Mouse (Mus musculus) gonadal fat pad, adult 2 months (tissue): ENCODE measurements around the gene Ifngr2. TPM values are rescaled to one million over a fixed set of nuclear protein-coding genes. Genes with fewer than 3 reads are reported as not detected.

Experiments used
- DNase-seq: peaks from one replicate; pipeline ENCODE4 v3.0.0-alpha.2; 2012; ENCODE audit warnings: low read depth
- polyA plus RNA-seq: library from polyadenylated mRNA; depleted of rRNA; stranded (reverse); fragments of >200 nt; gene quantifications from 2 replicates; pipeline ENCODE4 v1.2.3, GENCODE M21; 2012

Ifngr2 gene
- polyA plus RNA-seq, 1 experiment: 39.0 TPM

DNA sequence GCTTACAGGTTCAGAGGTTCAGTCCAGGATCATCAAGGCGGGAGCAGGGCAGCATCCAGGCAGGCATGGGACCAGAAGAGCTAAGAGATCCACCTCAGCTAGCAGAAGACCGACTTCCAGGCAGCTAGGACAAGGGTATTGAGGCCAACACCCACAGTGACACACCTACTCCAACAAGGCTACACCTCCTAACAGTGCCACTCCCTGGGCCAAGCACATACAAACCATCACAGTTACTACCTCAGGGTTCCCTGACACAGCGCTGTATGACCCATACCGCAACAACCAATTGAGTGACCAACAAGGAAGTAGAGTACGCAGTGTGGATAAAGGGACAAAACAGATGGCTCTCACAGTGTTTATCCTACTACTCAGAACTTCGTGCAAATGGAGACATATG, 10.5 kb upstream of the Ifngr2 start:
- no peak for DNase-seq

DNA sequence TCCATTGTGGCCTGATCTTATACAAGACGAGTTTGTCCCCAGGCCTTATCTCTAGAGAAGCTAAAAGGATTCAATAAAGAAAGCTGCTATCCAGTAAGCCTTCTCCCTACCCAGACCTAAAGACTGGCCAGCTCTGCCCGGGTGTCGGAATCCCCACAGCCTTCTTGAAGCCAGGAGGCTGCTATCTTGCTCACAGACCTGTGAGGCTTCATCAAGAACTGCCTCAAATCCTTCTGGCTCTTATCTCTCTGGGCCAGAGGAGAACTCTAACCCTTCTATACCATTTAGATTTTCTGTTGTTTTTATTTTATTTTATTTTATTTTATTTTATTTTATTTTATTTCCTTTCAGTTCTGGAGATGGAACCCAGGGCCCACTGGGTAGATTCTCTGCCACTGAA, 9.8 kb upstream of the Ifngr2 start:
- DNase-seq: no peak

DNA sequence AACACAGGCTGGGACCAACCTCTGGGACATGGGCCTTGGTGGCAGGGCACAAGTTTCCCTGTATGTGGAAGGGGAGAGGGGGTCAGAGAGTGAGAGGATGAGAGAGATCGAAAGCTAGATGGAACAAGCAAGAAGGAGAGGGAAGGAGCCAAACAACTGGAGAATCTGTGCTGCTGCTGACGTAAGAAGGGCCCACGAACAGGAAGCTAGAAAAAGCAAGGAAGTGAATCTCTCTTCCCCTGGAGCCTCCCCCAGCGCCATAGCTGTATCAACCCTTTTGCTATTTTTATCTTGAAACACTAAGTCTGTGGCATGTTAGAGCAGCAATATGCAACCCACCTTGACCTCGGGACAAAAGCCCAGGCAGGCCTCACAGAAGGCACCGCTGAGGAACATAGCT, 8.8 kb upstream of the Ifngr2 start:
- no peak for DNase-seq

DNA sequence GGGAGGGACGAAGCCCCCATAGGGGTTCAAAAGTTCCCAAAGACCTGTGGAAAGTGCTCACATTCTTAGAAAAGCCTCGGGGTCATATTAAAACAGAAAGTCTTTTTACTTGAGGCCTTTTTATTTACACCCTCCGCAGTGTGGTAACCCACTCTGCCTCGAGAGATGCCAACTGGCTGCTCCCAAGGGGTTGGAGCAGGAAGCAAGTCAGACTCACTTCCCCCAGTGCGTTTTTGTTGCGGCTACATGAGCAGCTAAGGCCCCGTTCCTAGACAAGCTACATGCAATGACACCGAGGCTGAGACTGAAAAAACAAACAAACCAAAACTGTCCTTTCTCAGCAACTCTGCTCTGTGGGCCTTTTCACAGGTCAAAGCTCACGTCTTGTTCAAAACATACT, 8.4 kb upstream of the Ifngr2 start:
- no peak for DNase-seq

DNA sequence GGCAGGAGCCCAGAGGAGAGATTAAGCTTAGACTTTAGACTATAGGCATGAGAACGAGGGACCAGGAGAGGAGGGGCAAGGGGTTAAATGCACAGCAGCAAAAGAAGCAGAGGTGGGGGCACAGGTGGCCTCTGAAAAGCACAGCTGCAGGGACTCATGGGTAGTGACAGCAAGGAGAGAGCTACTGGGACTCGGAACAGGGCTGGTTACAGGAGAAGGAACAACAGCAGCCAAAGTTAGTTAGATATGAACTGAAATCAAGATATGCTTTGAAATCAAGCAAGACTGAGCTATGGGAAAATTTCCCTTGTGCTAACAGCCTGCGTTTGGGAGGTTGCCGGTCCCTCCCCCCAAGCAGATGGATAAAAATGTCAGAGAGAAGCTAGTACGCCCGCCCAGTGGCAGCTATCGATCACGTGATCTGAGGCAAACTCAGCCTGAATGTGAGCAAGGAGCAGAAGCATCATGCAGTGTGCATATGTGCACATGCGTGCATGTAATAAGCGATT, 5.2 kb upstream of the Ifngr2 start:
- no peak for DNase-seq

DNA sequence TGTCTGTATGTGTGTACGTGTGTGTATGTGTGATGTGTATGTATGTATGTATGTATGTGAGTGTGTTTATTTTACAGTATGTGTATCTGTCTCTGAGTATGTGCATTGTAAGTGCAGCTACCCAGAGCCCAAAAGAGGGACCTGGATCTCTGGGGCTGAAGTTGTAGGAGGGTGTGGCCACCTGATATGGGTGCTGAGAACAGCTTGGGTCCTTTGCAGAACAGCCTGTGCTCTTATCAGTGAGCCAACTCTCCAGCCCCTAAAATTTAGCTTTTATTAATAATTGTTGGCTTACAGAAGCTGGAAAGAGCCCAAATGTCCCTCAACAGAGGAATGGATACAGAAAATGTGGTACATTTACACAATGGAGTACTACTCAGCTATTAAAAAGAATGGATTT, 3.3 kb upstream of the Ifngr2 start:
- DNase-seq: no peak

DNA sequence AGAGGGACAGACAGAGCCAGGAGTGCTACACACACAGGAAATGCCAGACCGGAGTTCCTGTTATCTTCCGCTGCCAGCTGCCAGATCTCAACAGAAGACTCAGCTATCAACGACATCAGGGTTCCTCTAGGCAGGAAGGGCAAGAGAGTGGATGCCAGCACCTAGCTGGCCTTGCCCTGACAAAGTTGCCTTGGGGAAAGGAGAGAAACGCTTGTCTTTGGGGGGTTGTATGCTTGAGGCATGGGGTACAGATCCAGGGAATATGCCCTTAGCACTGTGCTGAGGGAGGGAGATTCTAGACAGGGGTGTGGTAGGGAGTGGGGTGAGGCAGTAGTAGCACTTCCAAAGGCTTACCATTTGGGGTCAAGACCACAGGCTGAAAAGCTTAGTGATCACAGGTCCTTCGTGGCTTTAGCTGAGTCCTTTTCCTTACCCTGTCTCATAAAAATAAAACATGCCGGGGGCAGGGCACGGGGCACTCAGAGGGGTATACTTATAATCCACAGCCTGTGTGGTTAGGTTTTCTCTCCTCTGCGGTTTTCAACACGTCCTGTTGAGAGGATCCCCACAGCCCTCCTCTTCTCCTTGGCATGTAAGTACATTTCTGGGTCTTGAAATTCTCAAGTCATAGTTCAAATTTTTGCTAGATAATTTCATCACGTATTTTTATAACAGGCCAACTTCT, 1.1 kb upstream of the Ifngr2 start:
- DNase-seq: no peak

DNA sequence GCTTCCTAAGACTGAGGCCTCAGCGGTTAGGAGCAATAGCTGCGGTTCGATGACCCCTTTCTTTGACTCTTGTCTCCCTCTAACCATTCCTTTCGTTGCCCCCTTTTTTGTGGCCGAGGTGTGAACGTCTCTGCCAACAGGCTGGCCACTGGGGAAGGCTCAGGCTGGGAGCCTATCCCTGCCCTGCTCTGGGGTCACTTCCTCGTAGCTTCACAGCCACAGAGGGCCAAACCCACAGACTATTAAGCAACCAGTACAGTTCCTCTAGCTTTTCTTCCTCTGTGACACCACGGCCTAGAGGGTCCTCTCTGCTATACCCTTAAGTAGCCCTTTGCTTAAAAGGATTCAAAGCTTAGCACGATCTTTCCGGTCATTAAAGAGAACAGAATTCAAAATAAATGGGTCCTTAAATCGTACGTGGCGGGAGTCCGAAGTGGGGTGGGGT, 459 bp upstream of the Ifngr2 start:
- DNase-seq: no peak

DNA sequence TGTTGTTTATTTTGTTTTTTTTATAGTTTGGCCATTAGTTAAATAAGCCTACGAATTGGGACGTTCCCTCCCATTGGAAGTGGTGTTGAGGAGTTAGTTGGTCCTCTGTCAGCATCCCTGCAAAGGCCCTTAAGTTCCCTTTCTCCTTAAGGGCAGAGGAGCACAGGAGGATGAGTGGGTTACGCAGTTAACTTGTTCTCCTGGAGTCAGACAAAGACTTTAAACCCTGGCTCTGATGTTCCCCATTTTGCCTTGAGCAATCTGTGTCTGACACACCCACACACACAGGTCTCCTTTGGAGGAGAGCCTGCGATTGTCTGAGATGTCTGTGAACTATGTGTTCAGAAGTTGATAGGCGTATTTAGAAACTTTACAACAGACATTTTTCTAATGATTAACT, 1.1 kb downstream of the Ifngr2 start:
- peak; percentile 62 for DNase-seq

DNA sequence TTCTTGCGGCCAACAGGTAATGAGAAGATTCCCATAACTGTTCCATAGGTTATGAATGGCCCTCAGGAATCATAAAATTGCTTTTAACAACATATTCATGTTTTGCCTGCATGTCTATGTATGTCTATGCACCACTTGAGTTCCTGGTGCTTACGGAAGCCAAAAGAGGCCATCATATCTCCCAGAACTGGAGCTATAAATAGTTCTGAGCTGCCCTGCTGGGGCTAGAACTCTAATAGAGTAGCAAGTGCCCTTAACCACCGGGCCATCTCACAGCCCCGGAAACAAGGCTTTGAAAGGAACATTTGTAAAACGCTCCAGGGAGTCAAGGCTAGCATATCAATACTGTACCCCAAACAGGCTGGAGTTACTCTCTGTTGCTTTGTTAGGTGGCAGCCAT, 1.7 kb downstream of the Ifngr2 start:
- no peak for DNase-seq

DNA sequence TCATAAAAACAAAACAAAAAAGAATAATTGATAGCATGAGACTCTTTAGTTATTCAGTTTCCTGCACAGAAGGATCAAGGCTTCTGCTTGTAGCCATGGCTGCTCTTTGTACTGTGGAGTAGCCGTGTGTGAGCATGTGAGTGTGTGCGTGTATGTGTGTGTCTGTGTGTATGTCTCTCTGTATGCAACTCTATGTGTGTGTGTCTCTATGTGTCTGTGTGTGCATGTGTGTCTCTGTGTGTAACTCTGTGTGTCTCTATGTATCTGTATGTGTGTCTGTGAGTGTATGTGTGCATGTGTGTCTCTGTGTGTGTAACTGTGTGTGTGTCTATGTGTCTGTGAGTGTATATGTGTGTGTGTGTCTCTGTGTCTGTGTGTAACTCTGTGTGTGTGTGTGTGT, 2.1 kb downstream of the Ifngr2 start:
- DNase-seq: no peak

DNA sequence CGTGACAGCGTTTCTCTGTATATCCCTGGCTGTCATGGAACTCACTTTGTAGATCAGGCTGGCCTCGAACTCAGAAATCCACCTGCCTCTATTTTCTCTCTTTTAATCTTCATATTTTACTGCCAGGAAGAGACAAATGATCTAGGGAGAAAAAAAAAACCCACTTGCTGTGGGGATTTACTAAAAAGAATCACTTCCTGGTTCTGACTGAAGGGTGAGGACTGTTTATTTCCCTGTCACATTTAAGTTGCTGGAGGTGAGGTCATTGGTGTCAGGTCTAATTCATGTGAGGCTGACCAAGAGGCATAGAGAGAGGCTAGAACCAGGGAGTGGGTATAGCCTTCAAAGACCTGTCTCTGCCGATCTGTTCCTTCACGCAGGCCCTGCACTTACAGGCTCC, 2.7 kb downstream of the Ifngr2 start:
- no peak for DNase-seq

DNA sequence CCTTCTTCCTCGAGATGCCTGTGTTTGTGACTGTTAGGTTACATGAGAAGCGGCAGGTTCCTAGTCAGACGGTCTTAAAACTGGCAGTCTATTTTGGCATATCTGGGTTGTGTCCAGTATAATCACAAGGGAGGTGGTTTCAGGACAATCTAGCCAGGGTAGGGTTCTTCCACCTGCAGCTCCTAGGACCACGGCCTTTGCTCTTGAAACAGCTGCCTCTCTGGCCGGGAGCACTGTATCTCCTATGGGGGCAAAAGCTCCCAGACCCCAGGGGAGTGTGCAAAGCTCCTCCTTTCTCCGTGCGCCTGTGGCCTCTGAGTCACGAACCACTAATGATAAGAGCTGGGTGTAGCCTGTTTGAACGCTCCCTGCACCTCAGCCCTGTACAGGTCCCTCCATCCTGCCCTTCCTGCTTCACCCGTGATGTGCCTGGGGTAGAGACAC, 4.2 kb downstream of the Ifngr2 start:
- DNase-seq: no peak

DNA sequence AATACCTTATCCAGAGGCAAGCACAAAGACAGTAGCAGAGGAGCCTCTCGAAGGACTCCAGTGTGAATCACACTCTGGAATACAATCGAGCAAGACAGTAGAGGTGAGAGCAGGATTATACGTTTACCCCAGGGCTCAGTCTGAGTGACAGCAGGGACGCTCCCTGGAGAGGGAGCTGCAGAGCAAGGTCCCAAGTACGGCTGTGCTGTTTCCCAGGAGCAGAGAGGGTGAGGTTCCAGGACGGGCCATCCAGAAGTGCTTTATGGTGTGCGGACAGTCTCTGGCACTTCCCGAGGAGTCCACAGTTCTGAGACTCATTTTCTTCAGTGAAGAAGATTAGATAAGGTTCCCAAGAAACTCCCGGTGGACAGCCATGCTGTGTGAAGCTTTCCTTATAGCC, 5.2 kb downstream of the Ifngr2 start:
- DNase-seq: no peak

DNA sequence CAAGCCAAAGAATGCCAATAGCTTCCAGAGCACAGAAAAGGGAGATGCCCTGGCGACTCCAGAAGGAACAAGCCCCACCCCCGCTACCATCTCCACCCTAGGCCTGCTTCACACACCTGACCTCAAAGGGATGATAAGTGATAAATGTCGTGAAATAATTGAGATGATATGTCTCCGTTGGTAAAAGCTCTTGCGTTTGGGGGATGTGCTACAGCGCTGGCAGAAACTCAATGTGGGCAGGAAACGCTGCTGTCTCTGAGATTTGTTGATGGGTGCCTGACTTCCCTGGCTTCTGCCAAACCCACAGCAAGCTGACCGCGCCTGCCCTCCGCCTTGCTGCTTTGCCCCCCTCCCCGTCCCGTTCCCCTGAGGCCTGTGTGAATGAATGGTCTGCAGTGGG, 6.8 kb downstream of the Ifngr2 start:
- DNase-seq: no peak

DNA sequence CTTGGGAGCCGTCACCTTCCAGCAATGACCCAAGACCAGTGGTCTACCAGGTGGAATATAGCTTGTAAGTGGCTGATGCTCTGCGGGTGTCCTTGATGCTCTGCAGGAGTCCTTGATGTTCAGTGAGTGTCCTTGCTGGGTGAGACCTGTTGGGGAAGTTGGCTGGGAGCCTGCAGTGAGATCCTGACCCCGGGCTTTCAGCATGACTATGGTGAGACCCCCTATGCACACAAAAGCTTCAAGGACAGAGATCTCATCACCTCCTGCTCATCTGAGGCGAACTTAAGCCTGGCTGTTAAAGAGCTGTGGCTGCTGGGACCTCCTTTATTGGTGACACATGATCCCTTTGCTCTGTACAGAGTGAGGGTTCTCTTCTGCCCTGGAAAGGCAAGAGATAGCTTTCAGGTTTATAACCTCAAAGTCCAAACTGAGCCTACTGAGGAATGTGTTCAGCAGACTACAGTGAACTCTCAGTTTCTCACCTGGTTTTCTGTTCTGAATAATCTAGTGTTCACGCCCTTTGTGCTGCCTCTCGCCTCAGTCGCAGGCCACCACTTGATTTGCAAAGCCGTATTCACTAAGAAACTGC, 8.2 kb downstream of the Ifngr2 start:
- no peak for DNase-seq

DNA sequence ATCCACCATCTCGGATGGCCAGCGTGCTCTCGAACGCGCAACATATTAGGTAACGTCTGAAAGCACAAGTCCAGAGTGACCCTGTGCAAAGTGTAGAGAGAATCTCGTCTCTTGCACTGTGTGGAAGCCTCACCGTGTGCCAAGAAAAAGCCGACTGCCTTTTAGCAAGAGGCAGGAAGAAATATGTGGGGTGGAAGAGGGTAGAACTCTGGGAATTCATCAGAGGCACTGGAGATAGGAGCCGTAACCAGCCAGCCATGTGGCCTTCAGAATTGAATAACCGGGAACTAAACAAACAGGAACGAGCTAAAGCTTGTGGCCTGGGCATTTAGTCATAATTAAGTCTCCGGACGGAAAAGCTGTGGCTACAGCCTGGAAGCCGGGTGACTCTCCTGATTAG, 9.8 kb downstream of the Ifngr2 start:
- DNase-seq: no peak

DNA sequence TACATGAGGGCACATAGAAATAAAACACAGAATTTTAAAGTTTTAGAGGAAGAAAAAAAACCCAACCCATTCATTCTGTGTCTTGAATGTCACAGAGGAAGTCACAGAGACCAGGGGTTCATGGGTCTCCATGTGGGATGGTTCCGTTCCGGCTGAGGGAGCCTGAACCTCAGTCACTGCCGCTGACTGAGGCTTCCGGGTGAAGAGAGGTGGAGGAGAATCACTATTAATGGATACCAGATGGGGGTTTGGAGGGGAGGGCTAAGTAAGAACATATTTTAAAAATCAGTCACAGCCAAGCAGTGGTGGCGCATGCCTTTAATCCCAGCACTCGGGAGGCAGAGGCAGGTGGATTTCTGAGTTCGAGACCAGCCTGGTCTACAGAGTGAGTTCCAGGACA, 10.3 kb downstream of the Ifngr2 start:
- DNase-seq: no peak

DNA sequence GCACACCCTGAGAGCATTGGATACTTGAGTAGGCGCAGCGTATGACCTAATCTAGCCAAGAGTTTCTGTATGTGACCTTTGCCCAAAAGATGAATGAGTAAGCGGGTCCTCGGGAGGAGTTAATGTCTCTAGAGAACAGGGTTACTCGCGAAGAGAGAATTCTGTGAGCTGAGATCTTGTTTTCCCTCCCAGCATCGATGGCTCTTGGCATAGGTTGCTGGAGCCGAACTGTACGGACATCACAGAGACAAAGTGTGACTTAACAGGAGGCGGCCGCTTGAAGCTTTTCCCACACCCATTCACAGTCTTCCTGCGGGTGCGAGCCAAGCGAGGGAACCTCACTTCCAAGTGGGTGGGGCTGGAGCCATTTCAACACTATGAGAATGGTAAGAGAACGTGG, 10.8 kb downstream of the Ifngr2 start:
- no peak for DNase-seq

DNA sequence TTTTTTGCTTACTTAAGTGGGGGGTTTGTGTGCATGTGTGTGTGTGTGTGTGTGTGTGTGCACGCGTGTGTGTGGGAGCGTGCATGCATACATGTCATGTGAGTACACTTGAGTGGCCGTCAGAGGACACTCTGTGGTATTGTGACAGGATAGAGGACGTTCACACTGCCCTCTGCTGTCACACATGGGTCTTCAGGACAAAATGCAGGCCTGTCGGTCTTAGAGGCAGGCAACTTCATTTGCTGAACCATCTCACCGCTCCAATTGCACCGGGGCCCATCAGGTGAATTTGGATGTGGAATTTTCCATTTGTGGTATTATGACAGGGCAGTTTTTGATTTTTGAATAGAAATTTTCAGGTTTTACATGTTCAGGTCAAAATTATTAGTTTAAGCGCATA, 14.2 kb downstream of the Ifngr2 start:
- no peak for DNase-seq

DNA sequence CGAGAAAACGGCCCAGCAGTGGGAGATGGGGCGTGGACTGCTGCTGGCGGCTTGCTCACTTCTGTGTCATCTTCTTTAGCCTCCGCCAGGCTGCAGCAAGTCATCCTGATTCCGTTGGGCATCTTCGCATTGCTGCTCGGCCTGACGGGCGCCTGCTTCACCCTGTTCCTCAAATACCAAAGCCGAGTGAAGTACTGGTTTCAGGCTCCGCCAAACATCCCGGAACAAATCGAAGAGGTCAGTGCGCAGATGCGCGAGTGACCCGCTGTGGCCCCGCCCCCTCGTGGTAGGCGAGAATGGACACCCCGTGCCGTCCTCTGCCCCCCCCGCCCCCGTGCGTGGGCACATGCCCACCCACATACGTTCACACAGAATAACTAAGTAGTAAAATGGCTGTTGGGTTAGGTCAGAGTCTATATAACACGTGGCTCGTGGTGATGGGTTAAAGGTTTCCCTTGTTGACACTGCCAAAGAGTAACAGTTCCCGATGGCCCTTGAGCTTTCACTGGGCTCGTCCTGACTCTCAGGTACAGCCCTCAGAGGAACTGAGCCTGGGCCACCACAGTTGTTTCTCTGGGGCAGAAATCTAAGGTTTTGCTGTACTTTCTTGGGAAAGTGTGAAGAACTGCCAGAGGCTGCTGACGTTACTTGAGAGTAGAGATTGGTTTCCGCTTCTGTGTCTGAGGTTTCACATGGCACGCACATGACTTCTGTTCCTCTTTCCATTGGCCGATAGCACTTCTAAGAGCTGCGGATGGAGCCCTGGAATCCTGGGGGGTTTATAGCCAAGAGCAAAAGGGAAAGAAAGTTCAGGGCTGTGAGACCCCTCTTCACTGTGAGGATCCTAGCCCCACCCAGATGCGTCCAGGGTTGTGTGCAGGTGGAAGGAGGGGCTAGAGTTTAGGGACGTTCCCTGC, 14.9 kb downstream of the Ifngr2 start:
- no peak for DNase-seq

DNA sequence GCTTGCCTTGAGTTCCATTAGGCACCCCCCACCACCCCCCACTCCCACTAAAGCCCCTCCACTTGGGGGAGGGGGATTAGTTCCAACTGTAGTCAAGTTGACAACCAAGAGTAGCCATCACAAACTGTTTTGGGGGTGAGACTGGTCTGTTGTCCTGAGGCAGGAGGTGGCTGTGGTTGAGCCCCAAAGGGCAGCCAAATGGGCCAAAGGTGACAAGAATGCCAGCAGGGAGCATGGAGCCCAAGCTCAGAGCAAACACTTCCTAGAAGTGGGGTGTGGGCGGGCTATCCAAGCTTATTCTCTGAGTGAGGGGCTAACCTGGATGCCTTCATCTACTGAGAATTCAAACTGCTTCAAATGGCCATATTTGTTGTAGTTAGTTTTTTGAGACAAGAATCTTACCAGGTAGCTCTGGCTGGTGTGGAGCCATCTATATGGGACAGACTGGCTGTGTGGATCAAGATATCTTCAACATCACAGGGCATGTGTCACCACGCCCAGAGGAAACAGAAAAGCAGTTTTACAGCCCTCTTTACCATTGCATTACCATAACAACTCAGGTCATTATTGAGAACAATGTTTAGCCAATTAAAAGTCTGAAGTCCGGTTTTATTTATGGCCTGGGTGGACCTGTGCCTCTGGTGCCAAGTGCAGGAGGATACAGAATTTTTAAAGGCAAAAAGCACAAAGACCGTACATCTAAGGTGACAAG, 17.9 kb downstream of the Ifngr2 start:
- DNase-seq: no peak
